Mouse (Mus musculus): Measurements from ENCODE around the gene Plekhf1.
A peak's percentile ranks its signal among the peaks of the same experiment; 100 is the strongest.

Plekhf1 gene

GRCm38 (mm10) chr7:38188281-38189075 is 39.3 kb downstream of the Plekhf1 start:
- DNase-seq (ENCODE audit: low read depth, low spot score): no peak

GRCm38 (mm10) chr7:38187796-38188195 is 40.0 kb downstream of the Plekhf1 start:
- no peak for DNase-seq (ENCODE audit: low read depth, low spot score)

- DNase-seq (ENCODE audit: low read depth, low spot score): no peak
Observed at GRCm38 (mm10) chr7:38186861-38187260, 41.0 kb downstream of the Plekhf1 start.

- no peak for DNase-seq (ENCODE audit: low read depth, low spot score)
Observed at GRCm38 (mm10) chr7:38184786-38185185, 43.0 kb downstream of the Plekhf1 start.

- no peak for DNase-seq (ENCODE audit: low read depth, low spot score)
Observed at GRCm38 (mm10) chr7:38184418-38184745, 43.4 kb downstream of the Plekhf1 start.

GRCm38 (mm10) chr7:38183709-38184417 is 44.0 kb downstream of the Plekhf1 start:
- DNase-seq (ENCODE audit: low read depth, low spot score): peak; percentile 72

GRCm38 (mm10) chr7:38182962-38183687 is 44.7 kb downstream of the Plekhf1 start, which contains the start of gene 1600014C10Rik:
Gene 1600014C10Rik, plus strand, starts transcription at chr7:38183217.
- DNase-seq (ENCODE audit: low read depth, low spot score): no peak

GRCm38 (mm10) chr7:38182596-38182961 is 45.2 kb downstream of the Plekhf1 start:
- DNase-seq (ENCODE audit: low read depth, low spot score): peak; percentile 81

GRCm38 (mm10) chr7:38181366-38181765 is 46.5 kb downstream of the Plekhf1 start:
- no peak for DNase-seq (ENCODE audit: low read depth, low spot score)

- DNase-seq (ENCODE audit: low read depth, low spot score): no peak
Observed at GRCm38 (mm10) chr7:38179896-38180295, 47.9 kb downstream of the Plekhf1 start.

GRCm38 (mm10) chr7:38176056-38176455 is 51.8 kb downstream of the Plekhf1 start:
- DNase-seq (ENCODE audit: low read depth, low spot score): no peak

GRCm38 (mm10) chr7:38174321-38175148 is 53.3 kb downstream of the Plekhf1 start:
- no peak for DNase-seq (ENCODE audit: low read depth, low spot score)

- DNase-seq (ENCODE audit: low read depth, low spot score): no peak
Observed at GRCm38 (mm10) chr7:38173871-38174270, 53.9 kb downstream of the Plekhf1 start.

- DNase-seq (ENCODE audit: low read depth, low spot score): peak; percentile 32
Observed at GRCm38 (mm10) chr7:38167724-38168141, 60.1 kb downstream of the Plekhf1 start.

All from skeletal muscle tissue, adult 2 months (tissue).